15 mouse cellular contexts compared by ENCODE assay signal in the genomic region with DNA sequence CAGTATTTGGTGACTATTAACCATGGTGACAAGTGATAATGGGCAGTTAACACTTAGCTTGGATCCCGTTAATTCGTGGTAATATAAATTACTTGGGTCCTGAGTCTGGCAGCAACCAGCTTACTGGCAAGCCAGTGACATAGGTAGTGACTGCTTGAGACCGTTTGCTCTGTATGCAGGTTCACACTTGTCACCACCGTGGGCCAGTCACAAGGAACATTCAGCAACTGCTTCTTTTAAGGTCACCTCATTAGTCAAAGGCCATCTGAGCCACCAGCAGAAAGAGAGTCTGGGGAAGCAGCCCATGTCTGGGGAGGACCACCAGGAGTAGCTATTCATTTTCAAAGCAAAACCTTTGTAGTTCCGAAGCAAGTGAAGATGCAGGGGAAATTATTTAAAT.
"Had no signal": no experiment of that assay in that cellular context is flagged by ENCODE, and none has a peak within 500 bp of the region (broad histone marks: within the 10 kb centered on the region; RNA-seq: fewer than 3 reads in every experiment).

No protein-coding gene starts in this region.

- DNase-seq: retina, postnatal 1 day; right cerebral cortex, adult 18-20 months; right cerebral cortex, postnatal 14 days; right cerebral cortex, postnatal 25 days; right cerebral cortex, postnatal 4 days; spleen, adult 18-20 months; thymus, adult 18-20 months; thymus, adult 2 months; thymus, postnatal 14 days; thymus, postnatal 25 days; thymus, postnatal 36 days; thymus, postnatal 4 days had no signal

- H3K9me3 ChIP-seq: neural tube, embryonic 15.5 days; stomach, embryonic 15.5 days had no signal

- H3K4me3 ChIP-seq: neural tube, embryonic 15.5 days; stomach, embryonic 15.5 days had no signal

- H3K4me1 ChIP-seq: stomach, embryonic 15.5 days had no signal

- H3K9ac ChIP-seq: neural tube, embryonic 15.5 days; stomach, embryonic 15.5 days had no signal

- H3K27ac ChIP-seq: neural tube, embryonic 15.5 days; stomach, embryonic 15.5 days; stomach, postnatal 0 days had no signal

- H3K36me3 ChIP-seq: neural tube, embryonic 15.5 days; stomach, embryonic 15.5 days had no signal

- H3K4me2 ChIP-seq: neural tube, embryonic 15.5 days; stomach, embryonic 15.5 days had no signal
